Comparison of ENCODE assay signal across 9 mouse cellular contexts in genomic region chr6:128854024-128854820, GRCm38 (mm10). TPM values are rescaled to one million over a fixed set of nuclear protein-coding genes. Genes with fewer than 3 reads are reported as not detected.
A peak's percentile ranks its signal among the peaks of the same experiment; 100 is the strongest.
DNase-seq lines count a peak whose midpoint lies in the region; ATAC-seq and TF ChIP-seq lines count a peak whose summit lies in the region.
"Had no signal": no experiment of that assay in that cellular context is flagged by ENCODE, and none has a peak within 500 bp of the region (broad histone marks: within the 10 kb centered on the region; RNA-seq: fewer than 3 reads in every experiment).

No protein-coding gene starts in this region.

- no peak for TF ChIP-seq EP300 in MEL (IDR thresholded peaks at IDR 0.05; ENCODE audit: low read depth in 1 of 2, low read length in 2 of 2)

- no peaks in the 10 kb centered on the region for H3K9me3 ChIP-seq in MEL (replicated peaks; ENCODE audit: insufficient read depth, low read length)
- H3K9me3 ChIP-seq in forebrain, embryonic 14.5 days (replicated peaks; ENCODE audit: control insufficient read depth, low read length) = no peaks in the 10 kb centered on the region
- no peaks in the 10 kb centered on the region for H3K9me3 ChIP-seq in hindbrain, embryonic 10.5 days

- H3K4me1 ChIP-seq in MEL (ENCODE audit: control insufficient read depth in 1 of 2, insufficient read depth in 2 of 2, low read length in 2 of 2) = peaks cover 0 to 5% of the 10 kb centered on the region in 2 experiments; a peak in 1 of 4 replicates
- no peaks in the 10 kb centered on the region for H3K4me1 ChIP-seq in forebrain, embryonic 14.5 days (ENCODE audit: control insufficient read depth, insufficient read depth, low read length)
- H3K4me1 ChIP-seq in hindbrain, embryonic 10.5 days (replicated peaks) = peaks cover 4% of the 10 kb centered on the region; the same call in 1 of the 2 replicates

- peak overlapping the region; percentile 2; the same call in 1 of the 2 replicates for H3K4me2 ChIP-seq in forebrain, embryonic 14.5 days (ENCODE audit: low read length)

- no peak overlapping the region for H3K4me3 ChIP-seq in MEL (ENCODE audit: control insufficient read depth in 1 of 2, insufficient read depth in 1 of 2, low read depth in 2 of 2, low read length in 2 of 2)
- H3K4me3 ChIP-seq in forebrain, embryonic 14.5 days (ENCODE audit: low read depth, low read length) = no peak overlapping the region
- H3K4me3 ChIP-seq in hindbrain, embryonic 10.5 days = peak overlapping the region; percentile 32
- H3K4me3 ChIP-seq in layer of hippocampus, adult 2 months = 0 out of 2 replicates have a peak overlapping the region, but pooled peaks have one; percentile 17

- H3K36me3 ChIP-seq in MEL (ENCODE audit: control insufficient read depth in 1 of 2, insufficient read depth in 2 of 2, low read length in 2 of 2) = peaks cover 0 to 7% of the 10 kb centered on the region in 2 experiments; a peak in 2 of 4 replicates
- H3K36me3 ChIP-seq in forebrain, embryonic 14.5 days (ENCODE audit: control insufficient read depth, insufficient read depth, low read length) = no peaks in the 10 kb centered on the region
- H3K36me3 ChIP-seq in hindbrain, embryonic 10.5 days = no peaks in the 10 kb centered on the region

- peak; percentile 98 for TF ChIP-seq RAD21 in MEL (IDR thresholded peaks at IDR 0.05; ENCODE audit: low read depth, low read length)

- H3K9ac ChIP-seq in MEL (ENCODE audit: control insufficient read depth, low read depth, low read length, poor library complexity, severe bottlenecking) = no peak overlapping the region
- no peak overlapping the region for H3K9ac ChIP-seq in forebrain, embryonic 14.5 days (ENCODE audit: low read length)

- H3K79me2 ChIP-seq in MEL (ENCODE audit: control insufficient read depth, insufficient read depth, low read length, poor library complexity) = no peaks in the 10 kb centered on the region

- 42% methylated on average over 12 of the region's 12 CpGs for WGBS in forebrain, embryonic 14.5 days
- WGBS in hindbrain, embryonic 10.5 days = 49% methylated on average over 12 of the region's 12 CpGs

- peak; percentile 73 for ATAC-seq in forebrain, embryonic 14.5 days

- H3K27me3 ChIP-seq in MEL (ENCODE audit: control insufficient read depth in 1 of 2, insufficient read depth in 2 of 2, low read length in 2 of 2) = no peaks in the 10 kb centered on the region
- H3K27me3 ChIP-seq in forebrain, embryonic 14.5 days (replicated peaks; ENCODE audit: control insufficient read depth, insufficient read depth, low read length) = no peaks in the 10 kb centered on the region
- no peaks in the 10 kb centered on the region for H3K27me3 ChIP-seq in hindbrain, embryonic 10.5 days (ENCODE audit: insufficient read depth, poor library complexity, severe bottlenecking)

- peak; percentile 80 for DNase-seq in MEL (ENCODE audit: low read depth, low spot score)
- peak; percentile 35 for DNase-seq in cerebellum, adult 11 months
- peak; percentile 76 for DNase-seq in forebrain, embryonic 14.5 days (ENCODE audit: low spot score)
- peak; percentile 68 for DNase-seq in hindbrain, embryonic 10.5 days (ENCODE audit: low spot score)
- DNase-seq in layer of hippocampus, adult 2 months (ENCODE audit: low spot score in 2 of 2) = peak; percentile 25 to 76
- peak; percentile 86 for DNase-seq in lung, postnatal 14 days
- DNase-seq in ovary, postnatal 36 days (ENCODE audit: low spot score) = peak; percentile 39
- peak; percentile 46 for DNase-seq in yolk sac, embryonic 10.5 days (ENCODE audit: low spot score)

- TF ChIP-seq POLR2A in MEL (IDR thresholded peaks at IDR 0.05; ENCODE audit: control insufficient read depth in 1 of 2, insufficient read depth in 1 of 2, low read depth in 1 of 2, low read length in 2 of 2, poor library complexity in 1 of 2) = no peak

- H3K27ac ChIP-seq in MEL (ENCODE audit: control insufficient read depth, low read depth, low read length) = no peak overlapping the region
- no peak overlapping the region for H3K27ac ChIP-seq in forebrain, embryonic 14.5 days (ENCODE audit: low read depth, low read length)
- H3K27ac ChIP-seq in hindbrain, embryonic 10.5 days = peak overlapping the region; percentile 81
- H3K27ac ChIP-seq in layer of hippocampus, adult 2 months = no peak overlapping the region

- TF ChIP-seq CTCF in MEL (IDR thresholded peaks at IDR 0.05 in 2 of 3, conservative IDR thresholded peaks at IDR 0.05 in 1 of 3; ENCODE audit: control insufficient read depth in 1 of 3, insufficient read depth in 1 of 3, low read depth in 2 of 3, low read length in 3 of 3, poor library complexity in 1 of 3, severe bottlenecking in 1 of 3) = peak; percentile 19 to 90 (median 65); a peak in 5 of 6 replicates
- peak; percentile 92 for TF ChIP-seq CTCF in layer of hippocampus, adult 2 months (conservative IDR thresholded peaks at IDR 0.05)

TF ChIP-seq in MEL, 35 proteins besides CTCF, POLR2A, EP300 and RAD21:
- TF ChIP-seq TBP (IDR thresholded peaks at IDR 0.05; ENCODE audit: low read depth, low read length) (peak; percentile 27; the same call in 1 of the 2 replicates), SMC3 (IDR thresholded peaks at IDR 0.05; ENCODE audit: low read depth, low read length) (peak; percentile 97), ZC3H11A (IDR thresholded peaks at IDR 0.05; ENCODE audit: low read depth, low read length) (peak; percentile 94), E2F4 (IDR thresholded peaks at IDR 0.05; ENCODE audit: borderline replicate concordance, low read depth, low read length) (no peak), SIN3A (IDR thresholded peaks at IDR 0.05; ENCODE audit: low read length) (peak; percentile 22; the same call in 1 of the 2 replicates), JUND (IDR thresholded peaks at IDR 0.05; ENCODE audit: low read depth, low read length) (no peak), GATA1 (IDR thresholded peaks at IDR 0.05; ENCODE audit: low read depth, low read length) (no peak), ZKSCAN1 (IDR thresholded peaks at IDR 0.05; ENCODE audit: low read depth, low read length) (no peak), MAX (IDR thresholded peaks at IDR 0.05; ENCODE audit: low read length) (no peak)

RNA-seq across cellular contexts. Expression of gene Klrb1b, which starts 28.1 kb away (rescaled TPM):
- total RNA-seq in MEL (2012; rRNA removed) = not detected in 2 replicates
- polyA plus RNA-seq in MEL (2012; ENCODE audit: insufficient read depth in 1 of 2, insufficient read length in 2 of 2, low read depth in 1 of 2, low replicate concordance in 2 of 2, missing spikeins in 1 of 2) = not detected
- polyA plus RNA-seq in forebrain, embryonic 14.5 days (2014; fragmentation: Nextera tagmentation; extraction: Ambion mirVana) = not detected in 2 replicates
- polyA plus RNA-seq in hindbrain, embryonic 10.5 days (2016; fragmentation: Nextera tagmentation; extraction: Ambion mirVana) = not detected in 2 replicates
- not detected for total RNA-seq in layer of hippocampus, adult 2 months (2021)
- total RNA-seq: gastrocnemius, postnatal 36 days had no signal

RNA-seq across cellular contexts. Expression of gene Gm44511, which starts 28.1 kb away (rescaled TPM):
- not detected in 2 replicates for total RNA-seq in MEL (2012; rRNA removed)
- polyA plus RNA-seq in MEL (2012; ENCODE audit: insufficient read depth in 1 of 2, insufficient read length in 2 of 2, low read depth in 1 of 2, low replicate concordance in 2 of 2, missing spikeins in 1 of 2) = not detected
- not detected in 2 replicates for polyA plus RNA-seq in forebrain, embryonic 14.5 days (2014; fragmentation: Nextera tagmentation; extraction: Ambion mirVana)
- not detected in 2 replicates for polyA plus RNA-seq in hindbrain, embryonic 10.5 days (2016; fragmentation: Nextera tagmentation; extraction: Ambion mirVana)
- total RNA-seq in layer of hippocampus, adult 2 months (2021) = not detected
- total RNA-seq: gastrocnemius, postnatal 36 days had no signal

RNA-seq across cellular contexts. Expression of gene Clec2i, which starts 33.2 kb away (rescaled TPM):
- not detected in 2 replicates for total RNA-seq in MEL (2012; rRNA removed)
- not detected for polyA plus RNA-seq in MEL (2012; ENCODE audit: insufficient read depth in 1 of 2, insufficient read length in 2 of 2, low read depth in 1 of 2, low replicate concordance in 2 of 2, missing spikeins in 1 of 2)
- polyA plus RNA-seq in forebrain, embryonic 14.5 days (2014; fragmentation: Nextera tagmentation; extraction: Ambion mirVana) = not detected in 2 replicates
- polyA plus RNA-seq in hindbrain, embryonic 10.5 days (2016; fragmentation: Nextera tagmentation; extraction: Ambion mirVana) = not detected in 2 replicates
- total RNA-seq in layer of hippocampus, adult 2 months (2021) = not detected

RNA-seq across cellular contexts. Expression of gene BC035044, which starts 36.7 kb away (rescaled TPM):
- not detected in 2 replicates for total RNA-seq in MEL (2012; rRNA removed)
- not detected for polyA plus RNA-seq in MEL (2012; ENCODE audit: insufficient read depth in 1 of 2, insufficient read length in 2 of 2, low read depth in 1 of 2, low replicate concordance in 2 of 2, missing spikeins in 1 of 2)
- 0.52 and 0.65 TPM in 2 replicates for polyA plus RNA-seq in forebrain, embryonic 14.5 days (2014; fragmentation: Nextera tagmentation; extraction: Ambion mirVana)
- polyA plus RNA-seq in hindbrain, embryonic 10.5 days (2016; fragmentation: Nextera tagmentation; extraction: Ambion mirVana) = 0.98 and 1.8 TPM in 2 replicates
- 1 to 10 TPM; 2.0 to 2.8 TPM for total RNA-seq in layer of hippocampus, adult 2 months (2021)
- total RNA-seq: gastrocnemius, postnatal 36 days had no signal

Comparison
In these comparisons a context has a peak if more than half of its experiments do, and no peak if none do; other contexts are left out.
1. DNase-seq: peak in every context shown above with its lines; median percentile 86 in lung, postnatal 14 days; 80 in MEL; 76 in forebrain, embryonic 14.5 days; 68 in hindbrain, embryonic 10.5 days; 50 in layer of hippocampus, adult 2 months; 46 in yolk sac, embryonic 10.5 days; 39 in ovary, postnatal 36 days; 35 in cerebellum, adult 11 months.
2. H3K4me3 ChIP-seq: peak in hindbrain, embryonic 10.5 days (single experiment) and layer of hippocampus, adult 2 months (single experiment); none in MEL (0 of 2) and forebrain, embryonic 14.5 days (single experiment).